Mouse (Mus musculus) thymus, postnatal 10 days (tissue): Measurements from ENCODE around the gene Trim72.
A peak's percentile ranks its signal among the peaks of the same experiment; 100 is the strongest.

Experiments
- DNase-seq, 2 experiments: peaks; one replicate each; pipeline ENCODE4 v3.0.0; 2021; ENCODE audit warnings: low spot score in 2 of 2

The Trim72 gene

GRCm38 (mm10) chr7:128003688-128004087, at the start of gene Trim72:
Trim72 (plus strand) TSS chr7:128003949.
- no peak for DNase-seq

- no peak for DNase-seq
Observed at GRCm38 (mm10) chr7:127959364-127959763, 44.4 kb upstream of the Trim72 start.

- no peak for DNase-seq
Observed at GRCm38 (mm10) chr7:127966371-127966918, 37.3 kb upstream of the Trim72 start.

GRCm38 (mm10) chr7:127967004-127967921, 36.5 kb upstream of the Trim72 start, which contains the start of gene Fus:
Fus (plus strand) TSS chr7:127967457.
- DNase-seq: peak; percentile 92 to 97

- peak; percentile 51 to 62 for DNase-seq
Observed at GRCm38 (mm10) chr7:127967922-127968828, 35.6 kb upstream of the Trim72 start.

GRCm38 (mm10) chr7:127974413-127974930, 29.3 kb upstream of the Trim72 start:
- no peak for DNase-seq

- no peak for DNase-seq
Observed at GRCm38 (mm10) chr7:127978856-127979255, 24.9 kb upstream of the Trim72 start.

GRCm38 (mm10) chr7:127980606-127981005, 23.1 kb upstream of the Trim72 start:
- no peak for DNase-seq

GRCm38 (mm10) chr7:127988904-127989303, 14.8 kb upstream of the Trim72 start:
- DNase-seq: no peak

- peak; percentile 74 to 88 for DNase-seq
Observed at GRCm38 (mm10) chr7:127991643-127992487, 11.9 kb upstream of the Trim72 start.

- DNase-seq: peak; percentile 35 to 42
Observed at GRCm38 (mm10) chr7:127992488-127993340, 11.0 kb upstream of the Trim72 start.

GRCm38 (mm10) chr7:127993341-127993977, 10.3 kb upstream of the Trim72 start, which contains the start of gene Pycard:
Pycard (minus strand) TSS chr7:127993867.
- DNase-seq: peak; percentile 81 to 85

- no peak for DNase-seq
Observed at GRCm38 (mm10) chr7:127999436-127999835, 4.3 kb upstream of the Trim72 start.

GRCm38 (mm10) chr7:128000068-128000950, 3.4 kb upstream of the Trim72 start:
- no peak for DNase-seq

GRCm38 (mm10) chr7:128003098-128003497, 651 bp upstream of the Trim72 start:
- DNase-seq: no peak

- DNase-seq: no peak
Observed at GRCm38 (mm10) chr7:128004150-128004486, 369 bp downstream of the Trim72 start.

- DNase-seq: peak; percentile 61 to 62
Observed at GRCm38 (mm10) chr7:128004487-128005362, 976 bp downstream of the Trim72 start.
